Comparison of ENCODE assay signal across 9 mouse cellular contexts in the genomic region with DNA sequence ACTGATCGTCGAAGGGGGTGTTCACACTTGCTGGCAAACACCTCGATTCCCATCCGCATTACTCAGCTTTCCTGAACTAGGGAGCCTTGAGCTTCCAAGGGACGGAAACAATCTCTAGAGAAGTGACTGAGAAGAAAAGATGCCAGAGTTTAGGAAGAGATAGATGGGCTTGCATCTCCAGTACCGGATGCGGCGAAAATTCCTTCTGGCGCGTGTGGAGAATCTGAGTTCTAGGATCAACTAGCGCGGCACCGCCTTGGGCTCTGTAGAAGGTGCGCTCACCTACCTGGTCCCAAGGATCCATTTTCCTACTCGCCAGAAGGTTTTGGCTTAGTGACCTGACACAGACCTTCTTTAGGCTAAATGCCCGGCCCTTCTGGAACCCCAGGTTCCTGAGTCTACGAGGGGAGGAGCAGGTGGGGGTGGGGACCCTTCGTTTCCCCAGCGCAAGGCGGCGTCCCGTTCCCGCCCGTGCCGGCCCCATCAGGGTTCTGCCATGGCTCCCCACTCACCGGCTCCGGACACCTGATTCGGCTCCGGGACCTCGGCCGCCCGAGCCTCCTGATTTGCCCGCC. TPM values are rescaled to one million over a fixed set of nuclear protein-coding genes. Genes with fewer than 3 reads are reported as not detected.
DNase-seq lines count a peak whose midpoint lies in the region; ATAC-seq and TF ChIP-seq lines count a peak whose summit lies in the region.
"Had no signal": no experiment of that assay in that cellular context is flagged by ENCODE, and none has a peak within 500 bp of the region (broad histone marks: within the 10 kb centered on the region; RNA-seq: fewer than 3 reads in every experiment).

No protein-coding gene starts in this region.

- H3K27me3 ChIP-seq in heart, embryonic 11.5 days (ENCODE audit: control insufficient read depth, insufficient read depth, low read length) = peaks cover 79% of the 10 kb centered on the region
- H3K27me3 ChIP-seq in embryonic facial prominence, embryonic 11.5 days (ENCODE audit: control insufficient read depth, insufficient read depth, low read length) = peaks cover 42% of the 10 kb centered on the region
- peaks cover 23% of the 10 kb centered on the region for H3K27me3 ChIP-seq in myocyte (ENCODE audit: control insufficient read depth, insufficient read depth, insufficient read length)

- 1% methylated on average over 33 of the region's 33 CpGs for WGBS in heart, embryonic 11.5 days (ENCODE audit: insufficient replicate concordance)
- under 1% methylated on average over 33 of the region's 33 CpGs for WGBS in embryonic facial prominence, embryonic 11.5 days

- no peaks in the 10 kb centered on the region for H3K9me3 ChIP-seq in heart, embryonic 11.5 days (replicated peaks; ENCODE audit: control insufficient read depth, low read length)
- no peaks in the 10 kb centered on the region for H3K9me3 ChIP-seq in embryonic facial prominence, embryonic 11.5 days (replicated peaks; ENCODE audit: control insufficient read depth, low read length)

- peak overlapping the region; percentile 93 for H3K4me2 ChIP-seq in heart, embryonic 11.5 days
- peak overlapping the region; percentile 90 for H3K4me2 ChIP-seq in embryonic facial prominence, embryonic 11.5 days (ENCODE audit: low read depth, low read length)
- peak overlapping the region; percentile 90 for H3K4me2 ChIP-seq in myocyte (ENCODE audit: low read depth)

- no peak for ATAC-seq in heart, embryonic 11.5 days (replicated peaks; ENCODE audit: insufficient number of reproducible peaks, low FRiP score, low TSS enrichment)
- 0 out of 2 replicates have a peak, but pooled peaks have one; percentile 1 for ATAC-seq in embryonic facial prominence, embryonic 11.5 days (replicated peaks; ENCODE audit: insufficient number of reproducible peaks, low FRiP score, low TSS enrichment, low read depth)
- no peak for ATAC-seq in erythroblast, adult 5-6 weeks (replicated peaks; ENCODE audit: low FRiP score, poor library complexity, severe bottlenecking)

- no peak for TF ChIP-seq POLR2A in myocyte (IDR thresholded peaks at IDR 0.05; ENCODE audit: insufficient read length, low read depth)

- H3ac ChIP-seq in myocyte (ENCODE audit: control insufficient read depth, insufficient read length) = peak overlapping the region; percentile 55

- H3K79me2 ChIP-seq in myocyte (ENCODE audit: control insufficient read depth, insufficient read depth) = no peaks in the 10 kb centered on the region

- DNase-seq in heart, adult 18-20 months = no peak
- peak; percentile 58 for DNase-seq in embryonic facial prominence, embryonic 11.5 days (ENCODE audit: low spot score)
- DNase-seq in kidney, postnatal 10 days = peak; percentile 63
- DNase-seq in adrenal gland, postnatal 36 days = no peak
- DNase-seq in yolk sac, embryonic 10.5 days (ENCODE audit: low spot score) = no peak

- peaks cover 39% of the 10 kb centered on the region for H3K4me1 ChIP-seq in heart, embryonic 11.5 days (ENCODE audit: control insufficient read depth, insufficient read depth, low read length)
- H3K4me1 ChIP-seq in embryonic facial prominence, embryonic 11.5 days (ENCODE audit: control insufficient read depth, insufficient read depth, low read length) = peaks cover 15% of the 10 kb centered on the region

- peak overlapping the region; percentile 69 for H3K4me3 ChIP-seq in heart, embryonic 11.5 days (ENCODE audit: low read depth, low read length)
- peak overlapping the region; percentile 79 for H3K4me3 ChIP-seq in embryonic facial prominence, embryonic 11.5 days (ENCODE audit: low read depth, low read length)
- H3K4me3 ChIP-seq in myocyte = peak overlapping the region; percentile 22

- H3K27ac ChIP-seq in heart, embryonic 11.5 days (ENCODE audit: low read depth, low read length) = peak overlapping the region; percentile 76
- peak overlapping the region; percentile 81 for H3K27ac ChIP-seq in embryonic facial prominence, embryonic 11.5 days (replicated peaks; ENCODE audit: low read depth, low read length)

- H3K36me3 ChIP-seq in heart, embryonic 11.5 days (ENCODE audit: control insufficient read depth, insufficient read depth, low read length) = no peaks in the 10 kb centered on the region
- no peaks in the 10 kb centered on the region for H3K36me3 ChIP-seq in embryonic facial prominence, embryonic 11.5 days (replicated peaks; ENCODE audit: control insufficient read depth, insufficient read depth, low read depth, low read length)
- H3K36me3 ChIP-seq in myocyte (ENCODE audit: control insufficient read depth, insufficient read depth) = no peaks in the 10 kb centered on the region

- H3K9ac ChIP-seq in heart, embryonic 11.5 days (ENCODE audit: low read depth, low read length) = peak overlapping the region; percentile 68
- peak overlapping the region; percentile 96 for H3K9ac ChIP-seq in embryonic facial prominence, embryonic 11.5 days (replicated peaks; ENCODE audit: low read length)

TF ChIP-seq in myocyte, 11 proteins besides CTCF, POLR2A, EP300 and RAD21:
- TF ChIP-seq MYOD1 (IDR thresholded peaks at IDR 0.05; ENCODE audit: control insufficient read depth in 1 of 3, insufficient read length in 2 of 3, low read depth in 2 of 3) = no peak
- no peak for TF ChIP-seq POLR2AphosphoS2 (IDR thresholded peaks at IDR 0.05; ENCODE audit: insufficient read length, low read depth)
- no peak for TF ChIP-seq MAX (IDR thresholded peaks at IDR 0.05; ENCODE audit: low read depth)
- no peak for TF ChIP-seq TCF3 (IDR thresholded peaks at IDR 0.05; ENCODE audit: insufficient read length, low read depth)
- no peak for TF ChIP-seq REST (IDR thresholded peaks at IDR 0.05; ENCODE audit: insufficient read depth, insufficient read length)
- TF ChIP-seq TCF12 (IDR thresholded peaks at IDR 0.05; ENCODE audit: insufficient read depth, poor library complexity, severe bottlenecking) = no peak
- no peak for TF ChIP-seq E2F4 (IDR thresholded peaks at IDR 0.05; ENCODE audit: insufficient read depth)

RNA-seq across cellular contexts. Expression of a gene that starts 0.6 kb away (rescaled TPM):
- polyA plus RNA-seq in heart, embryonic 11.5 days (2014; fragmentation: Nextera tagmentation; extraction: Ambion mirVana) = 3.6 and 4.4 TPM in 2 replicates
- total RNA-seq in heart, adult 18-20 months (2021) = 1 to 10 TPM; 3.9 to 4.9 TPM
- polyA plus RNA-seq in embryonic facial prominence, embryonic 11.5 days (2014; fragmentation: Nextera tagmentation; extraction: Ambion mirVana) = 22.3 and 25.9 TPM in 2 replicates
- polyA plus RNA-seq in myocyte (2012; fragmentation: generic; extraction: Trizol) = 1.0 TPM
- 0.38 TPM in 1 of 2 replicates, not detected in the other for total RNA-seq in erythroblast, adult 5-6 weeks (2015; ENCODE audit: low replicate concordance)
- total RNA-seq in erythroblast, adult 5-6 weeks (2017; ENCODE audit: low replicate concordance) = 0.42 and 0.85 TPM in 2 replicates
- 10 to 100 TPM; 22.3 to 29.0 TPM for total RNA-seq in adrenal gland, postnatal 36 days (2021)

RNA-seq across cellular contexts. Expression of a gene that starts 18.4 kb away (rescaled TPM):
- not detected in 2 replicates for polyA plus RNA-seq in heart, embryonic 11.5 days (2014; fragmentation: Nextera tagmentation; extraction: Ambion mirVana)
- not detected for total RNA-seq in heart, adult 18-20 months (2021)
- not detected in 2 replicates for polyA plus RNA-seq in embryonic facial prominence, embryonic 11.5 days (2014; fragmentation: Nextera tagmentation; extraction: Ambion mirVana)
- polyA plus RNA-seq in myocyte (2012; fragmentation: generic; extraction: Trizol) = not detected
- not detected in 2 replicates for total RNA-seq in erythroblast, adult 5-6 weeks (2015; ENCODE audit: low replicate concordance)
- not detected in 2 replicates for total RNA-seq in erythroblast, adult 5-6 weeks (2017; ENCODE audit: low replicate concordance)
- not detected for total RNA-seq in adrenal gland, postnatal 36 days (2021)
- polyA plus RNA-seq: C2C12 had no signal

RNA-seq across cellular contexts. Expression of a gene that starts 54.5 kb away (rescaled TPM):
- 0.49 and 0.82 TPM in 2 replicates for polyA plus RNA-seq in heart, embryonic 11.5 days (2014; fragmentation: Nextera tagmentation; extraction: Ambion mirVana)
- under 1 TPM in 1 of 2 experiments, not detected in 1; 0.10 TPM for total RNA-seq in heart, adult 18-20 months (2021)
- 0.65 and 1.5 TPM in 2 replicates for polyA plus RNA-seq in embryonic facial prominence, embryonic 11.5 days (2014; fragmentation: Nextera tagmentation; extraction: Ambion mirVana)
- polyA plus RNA-seq in myocyte (2012; fragmentation: generic; extraction: Trizol) = 0.29 TPM
- total RNA-seq in erythroblast, adult 5-6 weeks (2015; ENCODE audit: low replicate concordance) = not detected in 2 replicates
- total RNA-seq in erythroblast, adult 5-6 weeks (2017; ENCODE audit: low replicate concordance) = not detected in 2 replicates
- total RNA-seq in adrenal gland, postnatal 36 days (2021) = not detected

Comparison
In these comparisons a context has a peak if more than half of its experiments do, and no peak if none do; other contexts are left out.
1. H3K4me3 ChIP-seq: peak in every context shown above with its lines; median percentile 79 in embryonic facial prominence, embryonic 11.5 days; 69 in heart, embryonic 11.5 days; 22 in myocyte.
2. DNase-seq: peak in embryonic facial prominence, embryonic 11.5 days (single experiment) and kidney, postnatal 10 days (single experiment); none in heart, adult 18-20 months (0 of 2), adrenal gland, postnatal 36 days (0 of 2) and yolk sac, embryonic 10.5 days (single experiment).
3. Peak in every context shown above with its lines, with median percentiles within 50 percentile points of each other: H3K4me2 ChIP-seq.